Mouse (Mus musculus) small intestine, adult 2 months (tissue): ENCODE data around the gene Ireb2.

Source experiments
- CTCF ChIP-seq: fragments of 200-500 bp; IDR thresholded peaks from 2 replicates; pipeline ENCODE4 v1.5.1; 2012; ENCODE audit warnings: low read depth, mild to moderate bottlenecking, control low read depth, inconsistent platforms, low read length, moderate library complexity, mixed read lengths; ENCODE audit not compliant: insufficient replicate concordance, insufficient read length; ENCODE audit errors: extremely low read depth
- POLR2A ChIP-seq: fragments of 200-500 bp; IDR thresholded peaks from 2 replicates; pipeline ENCODE4 v1.6.1; 2012; ENCODE audit warnings: low read depth, mild to moderate bottlenecking, control low read depth, inconsistent platforms, low read length, moderate library complexity

GRCm38 (mm10) chr9:54842311-54842710 lies 21.3 kb upstream of the Ireb2 start:
- TF ChIP-seq CTCF = no peak
- no peak for TF ChIP-seq POLR2A
